Mouse (Mus musculus) hindbrain, embryonic 15.5 days (tissue): ENCODE measurements at regions not wholly inside any gene's neighbourhood (a gene's known extent, or its start where the extent isn't known, plus 50 kb on each side); places are given as distances from the start of the nearest gene placed in this dataset.

Source experiments
- ATAC-seq: fragments of 200-750 bp; cut with Nextera tagmentation; 2 replicates; pipeline ENCODE4 v1.8.0; 2017; ENCODE audit warnings: low read depth, moderate number of reproducible peaks, moderate TSS enrichment; ENCODE audit not compliant: low FRiP score
- H3K27ac ChIP-seq: fragments of 300-500 bp; sonication (generic); replicated peaks from 2 replicates; pipeline ENCODE4 v1.5.1; 2015; ENCODE audit warnings: mild to moderate bottlenecking, inconsistent platforms
- H3K27me3 ChIP-seq: fragments of 300-500 bp; sonication (generic); 2 replicates; pipeline ENCODE4 v1.6.1; 2015; ENCODE audit warnings: control low read depth, inconsistent platforms
- H3K36me3 ChIP-seq: fragments of 300-500 bp; sonication (generic); 2 replicates; pipeline ENCODE4 v1.6.1; 2015; ENCODE audit warnings: control low read depth, inconsistent platforms
- H3K4me1 ChIP-seq: fragments of 300-500 bp; sonication (generic); replicated peaks from 2 replicates; pipeline ENCODE4 v1.6.1; 2015; ENCODE audit warnings: control low read depth, inconsistent platforms
- H3K4me2 ChIP-seq: fragments of 300-500 bp; sonication (generic); 2 replicates; pipeline ENCODE4 v1.6.1; 2015; ENCODE audit warnings: moderate library complexity, mild to moderate bottlenecking, inconsistent platforms
- H3K4me3 ChIP-seq: fragments of 300-500 bp; sonication (generic); 2 replicates; pipeline ENCODE4 v1.5.1; 2015; ENCODE audit warnings: mild to moderate bottlenecking, inconsistent platforms
- H3K9ac ChIP-seq: fragments of 300-500 bp; sonication (generic); 2 replicates; pipeline ENCODE4 v1.6.1; 2015; ENCODE audit warnings: inconsistent platforms
- H3K9me3 ChIP-seq: fragments of 300-500 bp; sonication (generic); 2 replicates; pipeline ENCODE4 v1.6.1; 2016; ENCODE audit warnings: control low read depth, inconsistent platforms
- WGBS: fragments of 180-500 bp; shearing (Covaris S2); methylation state at CpG from one replicate; pipeline ENCODE4 v1.1.7; 2015; 5-methylcytosine and 5-hydroxymethylcytosine counted together

DNA sequence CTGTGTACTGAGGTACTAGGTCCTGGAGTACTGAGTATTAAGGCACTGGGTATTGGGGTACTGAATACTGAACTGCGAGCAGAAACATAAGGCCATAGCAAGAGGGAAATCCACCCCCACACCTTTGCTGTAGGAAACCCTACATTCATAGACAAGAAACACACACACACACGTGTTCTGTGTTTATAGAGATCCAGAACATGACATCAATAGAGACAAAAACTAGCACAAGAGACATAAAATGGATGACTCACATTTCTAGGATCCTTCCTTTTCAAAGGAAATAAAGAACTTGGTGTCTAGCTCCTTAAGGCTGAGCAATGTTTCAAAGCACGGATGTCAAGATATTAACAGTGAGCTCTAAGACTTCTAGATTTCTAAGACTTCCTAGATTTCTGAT is 49.9 kb upstream of the Nepro start:
- Histone ChIP-seq H3K4me3 (no peak overlapping the region), H3K27ac (no peak overlapping the region), H3K4me1 (peaks cover 26% of the 10 kb centered on the region), H3K36me3 (no peaks in the 10 kb centered on the region), H3K9ac (no peak overlapping the region), H3K9me3 (no peaks in the 10 kb centered on the region), H3K27me3 (0 out of 2 replicates have a peak, but pooled peaks cover 4% of the 10 kb centered on the region), H3K4me2 (no peak overlapping the region)
- ATAC-seq: no peak
- WGBS: 98% methylated on average over 3 of the region's 3 CpGs

DNA sequence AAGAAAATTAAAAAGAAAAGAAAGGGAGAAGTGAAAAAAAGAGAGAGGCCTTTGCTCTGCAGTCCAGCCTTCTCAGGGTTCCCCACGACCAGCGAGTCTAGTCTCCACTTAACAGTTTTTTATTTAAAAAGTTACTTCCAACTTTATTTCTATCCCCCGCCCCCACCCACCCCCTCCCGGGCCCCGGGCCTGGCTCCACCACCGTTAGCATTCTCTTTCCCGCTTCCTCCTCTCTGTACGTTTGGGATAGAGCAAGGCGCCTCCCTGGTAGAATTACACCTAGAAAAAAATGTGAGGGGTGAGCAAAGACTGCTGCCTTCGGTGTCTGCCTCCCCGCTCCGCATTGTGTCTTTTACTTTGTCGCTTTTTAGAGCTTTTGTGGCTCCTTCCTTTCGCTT is 51.7 kb upstream of the Nepro start:
- H3K9ac ChIP-seq: no peak overlapping the region
- no peak overlapping the region for H3K4me3 ChIP-seq
- peaks cover 20% of the 10 kb centered on the region for H3K4me1 ChIP-seq
- no peaks in the 10 kb centered on the region for H3K36me3 ChIP-seq
- no peaks in the 10 kb centered on the region for H3K9me3 ChIP-seq
- peak; percentile 57 for ATAC-seq
- peak overlapping the region; percentile 40 for H3K4me2 ChIP-seq
- WGBS: 6% methylated on average over 14 of the region's 14 CpGs
- 0 out of 2 replicates have a peak, but pooled peaks cover 4% of the 10 kb centered on the region for H3K27me3 ChIP-seq
- H3K27ac ChIP-seq: peak overlapping the region; percentile 53

DNA sequence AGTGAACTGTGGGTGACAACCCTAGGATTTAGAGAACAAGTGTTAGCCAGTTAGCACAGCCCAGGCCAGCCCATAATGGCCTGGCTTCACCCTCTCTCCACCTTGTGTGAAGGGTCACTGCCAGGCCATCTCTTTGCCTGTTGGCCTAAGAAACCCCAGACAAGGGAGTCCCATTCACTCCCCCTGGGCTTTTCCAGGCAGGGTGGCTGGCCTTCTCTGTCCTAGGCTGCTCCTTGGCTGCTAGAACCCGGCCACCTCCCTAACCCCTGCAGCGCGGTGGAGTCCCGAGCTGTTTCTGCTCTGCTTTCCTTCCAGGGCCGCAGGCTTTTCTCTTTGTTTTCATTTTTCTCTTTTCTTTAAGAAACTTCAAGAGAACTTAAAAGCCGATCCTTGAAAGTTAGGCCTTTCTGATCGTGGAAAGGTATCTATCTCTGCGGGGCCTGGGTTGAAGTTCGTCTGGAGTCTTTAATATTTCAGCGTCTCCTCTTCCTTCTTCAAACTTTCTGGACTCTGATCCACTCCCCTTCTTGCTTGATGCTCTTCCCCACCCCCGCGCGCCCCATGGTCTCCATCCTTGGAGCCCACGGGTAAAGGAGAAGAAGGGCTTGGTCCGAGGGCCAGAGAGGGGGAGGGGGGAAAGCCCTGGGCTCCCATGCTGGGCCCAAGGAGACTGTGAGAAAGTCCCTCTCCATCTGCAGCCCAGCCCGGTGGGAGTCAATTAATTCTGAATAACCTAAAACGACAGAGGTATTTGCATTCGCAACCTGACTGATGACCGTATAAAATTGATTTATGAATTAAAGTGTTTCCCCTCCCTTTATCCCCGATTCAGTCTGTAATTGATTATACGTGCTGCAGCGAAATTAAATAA is 52.3 kb upstream of the Nepro start:
- Histone ChIP-seq H3K9ac (no peak overlapping the region), H3K27ac (peak overlapping the region; percentile 74), H3K4me1 (peaks cover 26% of the 10 kb centered on the region), H3K4me3 (no peak overlapping the region), H3K27me3 (0 out of 2 replicates have a peak, but pooled peaks cover 4% of the 10 kb centered on the region), H3K4me2 (peak overlapping the region; percentile 40; the same call in 1 of the 2 replicates), H3K36me3 (no peaks in the 10 kb centered on the region), H3K9me3 (no peaks in the 10 kb centered on the region)
- WGBS: 8% methylated on average over 22 of the region's 22 CpGs
- peak; percentile 80 for ATAC-seq

DNA sequence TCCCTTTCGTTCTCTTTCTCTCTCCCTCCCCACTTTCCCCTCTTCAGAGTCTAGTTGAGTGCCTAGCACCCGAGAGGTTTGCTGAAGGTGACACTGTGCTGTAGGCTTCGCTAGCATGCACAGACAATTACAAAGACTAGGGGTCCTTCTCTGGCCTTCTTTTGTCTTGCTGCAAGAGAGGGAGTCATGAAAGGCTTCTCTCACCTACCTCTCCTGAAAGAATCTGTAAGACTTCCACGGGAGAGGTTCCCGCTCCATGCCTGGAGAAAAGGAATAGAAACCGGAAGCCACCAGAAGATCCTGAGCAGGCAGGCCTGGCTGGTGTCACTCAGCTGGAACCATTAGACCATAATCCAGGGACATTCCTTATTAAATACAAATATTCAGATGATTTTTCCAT is 56.0 kb upstream of the Nepro start:
- ATAC-seq: no peak
- Histone ChIP-seq H3K27ac (no peak overlapping the region), H3K36me3 (no peaks in the 10 kb centered on the region), H3K27me3 (0 out of 2 replicates have a peak, but pooled peaks cover 4% of the 10 kb centered on the region), H3K4me1 (peaks cover 29% of the 10 kb centered on the region), H3K9me3 (no peaks in the 10 kb centered on the region), H3K4me2 (no peak overlapping the region), H3K4me3 (no peak overlapping the region), H3K9ac (no peak overlapping the region)
- 88% methylated on average over 6 of the region's 6 CpGs for WGBS

DNA sequence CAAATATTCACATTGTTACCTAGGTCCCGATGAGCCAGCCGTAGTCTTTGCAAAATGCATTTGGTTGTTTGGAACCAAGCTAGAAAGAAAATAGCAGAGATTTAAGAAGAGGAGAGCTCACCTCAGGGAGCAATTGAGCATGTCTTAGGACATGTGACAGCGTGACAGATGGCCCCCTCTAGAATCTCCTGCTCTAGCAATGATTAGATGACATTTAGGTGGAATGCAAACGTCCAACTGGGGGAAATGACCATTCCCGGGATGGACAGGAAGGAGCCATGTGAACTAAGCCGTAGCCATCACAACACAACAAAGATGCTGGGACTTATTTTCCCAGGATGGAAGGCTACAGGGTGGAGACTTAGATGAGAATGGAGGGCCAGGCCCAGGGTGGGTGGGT is 57.0 kb upstream of the Nepro start:
- H3K36me3 ChIP-seq: no peaks in the 10 kb centered on the region
- H3K27me3 ChIP-seq: 0 out of 2 replicates have a peak, but pooled peaks cover 4% of the 10 kb centered on the region
- no peaks in the 10 kb centered on the region for H3K9me3 ChIP-seq
- no peak overlapping the region for H3K4me3 ChIP-seq
- no peak for ATAC-seq
- H3K4me2 ChIP-seq: no peak overlapping the region
- no peak overlapping the region for H3K9ac ChIP-seq
- WGBS: 46% methylated on average over 6 of the region's 6 CpGs
- 0 out of 2 replicates have a peak overlapping the region, but pooled peaks have one; percentile 5 for H3K27ac ChIP-seq
- H3K4me1 ChIP-seq: peaks cover 19% of the 10 kb centered on the region

DNA sequence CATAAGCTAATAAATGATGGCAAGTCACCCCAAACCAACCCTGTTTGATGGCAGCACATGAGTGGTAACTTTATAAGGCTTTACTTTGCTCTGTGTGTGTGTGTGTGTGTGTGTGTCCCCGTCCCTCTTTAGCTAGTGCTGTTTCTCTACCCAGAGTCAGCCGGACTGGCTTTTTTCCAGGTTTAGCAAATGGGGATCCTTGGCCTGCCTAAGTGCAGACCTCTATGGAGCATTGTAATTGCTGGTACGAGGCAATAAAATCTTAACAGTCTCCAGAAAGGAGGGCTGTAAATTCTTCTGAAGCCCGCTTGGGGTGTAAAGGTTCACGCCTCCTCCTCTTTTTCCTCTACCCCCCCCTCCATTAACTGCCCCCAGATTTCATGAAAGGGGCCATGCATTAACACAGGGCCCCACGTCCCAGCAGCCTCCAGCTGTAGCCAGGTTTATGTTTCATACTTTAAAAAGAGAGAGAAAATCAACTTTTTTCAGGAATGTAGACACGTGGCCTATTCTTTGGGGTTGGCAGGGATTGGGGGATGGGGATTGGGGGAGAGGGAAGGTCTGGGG is 57.6 kb upstream of the Nepro start:
- H3K27me3 ChIP-seq: 0 out of 2 replicates have a peak, but pooled peaks cover 2% of the 10 kb centered on the region
- 51% methylated on average over 7 of the region's 7 CpGs for WGBS
- H3K27ac ChIP-seq: 0 out of 2 replicates have a peak overlapping the region, but pooled peaks have one; percentile 45
- no peak overlapping the region for H3K9ac ChIP-seq
- H3K9me3 ChIP-seq: no peaks in the 10 kb centered on the region
- peak; percentile 78 for ATAC-seq
- no peaks in the 10 kb centered on the region for H3K36me3 ChIP-seq
- no peak overlapping the region for H3K4me3 ChIP-seq
- no peak overlapping the region for H3K4me2 ChIP-seq
- peaks cover 13% of the 10 kb centered on the region for H3K4me1 ChIP-seq

DNA sequence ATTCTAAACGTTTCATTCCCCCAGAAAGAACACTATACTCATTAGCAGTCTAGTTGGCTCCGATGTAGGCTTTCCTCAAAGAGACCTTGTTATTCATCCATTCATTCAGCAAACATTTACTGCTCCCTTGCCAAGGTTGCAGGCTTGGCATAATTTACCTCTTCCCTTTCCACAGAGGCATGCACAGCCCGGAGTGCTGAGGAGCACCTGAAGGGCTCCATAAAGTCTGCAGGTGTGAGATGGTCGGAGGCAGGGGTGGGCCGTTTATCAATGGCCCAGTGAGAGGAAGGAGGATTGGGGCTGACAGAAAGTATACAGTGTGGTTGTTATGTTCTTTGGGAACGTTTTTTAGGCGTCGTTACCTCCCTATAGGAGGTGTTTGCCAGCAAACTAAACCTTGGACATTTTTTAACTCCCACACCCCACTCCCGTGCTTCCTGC is 58.6 kb upstream of the Nepro start:
- H3K9me3 ChIP-seq: no peaks in the 10 kb centered on the region
- H3K4me1 ChIP-seq: peaks cover 9% of the 10 kb centered on the region
- no peaks in the 10 kb centered on the region for H3K27me3 ChIP-seq
- H3K4me2 ChIP-seq: 0 out of 2 replicates have a peak overlapping the region, but pooled peaks have one; percentile 5
- ATAC-seq: 0 out of 2 replicates have a peak, but pooled peaks have one; percentile 28
- 52% methylated on average over 9 of the region's 9 CpGs for WGBS
- no peaks in the 10 kb centered on the region for H3K36me3 ChIP-seq
- no peak overlapping the region for H3K9ac ChIP-seq
- no peak overlapping the region for H3K4me3 ChIP-seq
- H3K27ac ChIP-seq: 0 out of 2 replicates have a peak overlapping the region, but pooled peaks have one; percentile 45

DNA sequence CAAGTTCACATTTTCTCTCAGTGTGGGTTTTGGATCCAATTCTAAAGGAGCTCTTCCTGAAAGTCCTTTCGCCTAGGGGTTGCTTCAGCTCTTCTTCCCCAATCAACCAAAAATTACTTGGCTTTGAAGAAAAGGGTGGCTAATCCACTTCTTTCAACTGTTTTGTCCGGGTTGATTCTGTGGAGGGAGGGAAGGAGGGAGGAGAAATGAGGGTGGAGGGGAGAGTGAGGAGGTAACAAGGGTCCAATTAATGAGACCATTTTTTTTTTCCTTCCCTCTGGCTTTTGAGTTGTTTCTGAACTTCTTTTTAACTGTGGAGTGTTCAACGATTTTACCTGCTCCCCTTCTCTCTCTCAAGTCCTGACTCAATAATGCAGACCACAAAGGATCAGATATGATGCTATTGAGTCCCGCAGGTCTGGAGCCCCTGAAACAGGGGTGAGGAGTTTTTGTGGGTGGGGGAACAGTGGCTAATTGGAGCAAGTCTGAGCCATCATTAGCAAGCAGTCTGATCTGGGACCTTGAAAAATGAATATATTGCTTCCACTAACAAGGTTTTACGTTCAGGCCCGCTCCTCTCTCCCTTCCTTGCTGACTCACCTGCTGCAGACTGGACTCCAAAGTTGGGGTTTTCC is 61.0 kb upstream of the Nepro start:
- WGBS: 77% methylated on average over 6 of the region's 6 CpGs

DNA sequence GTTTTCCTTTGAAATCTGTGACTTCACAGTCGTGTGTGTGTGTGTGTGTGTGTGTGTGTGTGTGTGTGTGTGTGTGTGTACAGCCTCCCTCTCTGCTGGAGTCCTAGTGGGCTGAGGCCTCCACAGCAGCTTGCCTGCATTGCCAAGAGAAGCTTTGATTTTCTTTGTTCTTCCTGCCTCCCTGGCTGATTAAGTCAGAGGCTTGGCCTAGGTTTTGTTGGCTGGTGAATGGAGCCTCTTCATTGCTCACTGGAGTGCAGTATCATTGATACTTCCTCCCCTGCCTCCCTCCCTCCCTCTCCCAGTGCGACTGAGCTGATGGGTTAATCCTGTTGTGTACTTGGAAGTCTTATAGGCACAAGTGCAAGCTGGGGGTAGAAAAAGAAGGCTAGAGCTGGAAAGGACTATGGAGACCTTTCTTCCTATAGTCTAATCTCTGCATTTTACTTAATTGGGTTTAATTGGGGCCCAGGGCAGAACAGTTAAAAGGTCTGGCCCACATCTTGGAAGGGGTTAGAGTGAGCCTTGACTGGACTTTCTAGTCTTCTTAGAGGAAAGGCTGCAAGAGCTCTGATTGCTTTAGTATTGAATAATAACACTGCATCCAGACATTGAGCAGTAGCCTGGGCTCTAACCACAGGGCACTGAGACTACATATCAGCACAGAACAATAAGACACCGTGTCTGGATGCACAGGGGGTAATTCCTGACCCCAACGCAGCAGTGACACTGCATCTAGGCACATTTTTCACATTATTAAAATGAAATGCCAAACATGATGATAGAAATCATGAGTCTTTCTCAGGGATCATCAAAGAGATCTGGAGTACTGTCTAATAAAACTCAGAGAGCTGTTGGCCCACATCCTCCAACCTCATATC is 62.9 kb upstream of the Nepro start:
- Histone ChIP-seq H3K4me2 (no peak overlapping the region), H3K9ac (no peak overlapping the region), H3K27ac (peak overlapping the region; percentile 26), H3K4me3 (no peak overlapping the region), H3K9me3 (no peaks in the 10 kb centered on the region), H3K36me3 (no peaks in the 10 kb centered on the region), H3K27me3 (no peaks in the 10 kb centered on the region), H3K4me1 (no peaks in the 10 kb centered on the region; the same call in 1 of the 2 replicates)
- WGBS: 20% methylated on average over 4 of the region's 4 CpGs
- ATAC-seq: peak; percentile 85

More for the DNA sequence above, 61.0 kb upstream of the Nepro start:
- no peak overlapping the region for H3K9ac ChIP-seq
- no peaks in the 10 kb centered on the region for H3K27me3 ChIP-seq
- H3K9me3 ChIP-seq: no peaks in the 10 kb centered on the region
- H3K4me2 ChIP-seq: no peak overlapping the region
- no peaks in the 10 kb centered on the region for H3K36me3 ChIP-seq
- no peak overlapping the region for H3K4me3 ChIP-seq
- H3K27ac ChIP-seq: no peak overlapping the region
- no peak for ATAC-seq
- H3K4me1 ChIP-seq: peaks cover 9% of the 10 kb centered on the region

DNA sequence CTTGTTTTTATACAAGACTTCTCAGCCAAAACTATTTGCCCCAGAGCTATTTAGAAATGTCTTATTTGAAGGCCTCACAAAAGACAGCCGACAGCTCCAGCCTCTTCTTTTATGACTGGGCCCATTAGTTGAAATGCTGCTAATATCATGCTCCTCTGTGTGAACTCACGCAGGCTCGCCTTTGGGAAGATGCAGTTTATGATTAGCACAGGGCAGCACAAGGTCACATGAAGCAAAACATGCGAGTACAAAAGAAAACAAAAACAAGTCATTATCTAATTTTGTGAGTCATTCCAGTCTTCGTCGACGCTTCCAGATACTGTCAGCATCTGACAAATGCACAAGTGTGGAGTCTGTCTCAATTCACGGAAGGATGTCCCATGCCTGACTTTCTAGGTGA is 65.8 kb upstream of the Nepro start:
- no peak overlapping the region for H3K4me2 ChIP-seq
- no peak for ATAC-seq
- H3K4me3 ChIP-seq: no peak overlapping the region
- H3K9me3 ChIP-seq: no peaks in the 10 kb centered on the region
- no peak overlapping the region for H3K9ac ChIP-seq
- H3K4me1 ChIP-seq: no peaks in the 10 kb centered on the region; the same call in 1 of the 2 replicates
- 39% methylated on average over 8 of the region's 8 CpGs for WGBS
- H3K36me3 ChIP-seq: no peaks in the 10 kb centered on the region
- H3K27ac ChIP-seq: no peak overlapping the region
- H3K27me3 ChIP-seq: no peaks in the 10 kb centered on the region

DNA sequence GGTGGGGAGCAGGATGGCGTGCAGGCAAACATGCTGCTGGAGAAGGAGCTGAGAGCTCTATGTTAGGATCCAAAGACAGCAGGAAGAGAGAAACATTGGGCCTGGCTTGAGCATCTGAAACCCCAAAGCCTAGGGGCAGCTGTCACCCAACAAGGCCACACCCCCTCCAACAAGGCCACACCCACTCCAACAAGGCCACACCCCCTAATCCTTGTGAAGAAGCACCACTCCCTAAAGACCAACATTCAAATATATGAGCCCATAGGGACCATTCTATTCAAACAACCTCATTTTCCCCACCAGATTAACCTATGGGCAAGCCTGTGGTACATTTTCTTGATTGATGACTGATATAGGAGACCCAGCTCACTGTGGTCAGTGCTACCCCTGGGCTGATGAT is 67.9 kb upstream of the Nepro start:
- H3K9ac ChIP-seq: no peak overlapping the region
- H3K4me3 ChIP-seq: no peak overlapping the region
- no peak overlapping the region for H3K27ac ChIP-seq
- H3K4me1 ChIP-seq: no peaks in the 10 kb centered on the region
- WGBS: 89% methylated on average over 1 of the region's 1 CpGs
- H3K27me3 ChIP-seq: no peaks in the 10 kb centered on the region
- no peak for ATAC-seq
- no peaks in the 10 kb centered on the region for H3K36me3 ChIP-seq
- no peak overlapping the region for H3K4me2 ChIP-seq
- H3K9me3 ChIP-seq: no peaks in the 10 kb centered on the region
